Mouse (Mus musculus) heart, adult 2 months (tissue): Measurements from ENCODE around the gene Gm10643.

Experiments
- CTCF ChIP-seq: fragments of 200-600 bp; IDR thresholded peaks from 2 replicates; pipeline ENCODE4 v1.8.1; 2022; ENCODE audit warnings: antibody characterized with exemption, mild to moderate bottlenecking, moderate library complexity
- EP300 ChIP-seq: fragments of 200-500 bp; IDR thresholded peaks from 2 replicates; pipeline ENCODE4 v1.6.1; 2011; ENCODE audit warnings: low read depth, low read length, control low read depth; ENCODE audit not compliant: insufficient read depth
- POLR2A ChIP-seq: fragments of 200-500 bp; IDR thresholded peaks from 2 replicates; pipeline ENCODE4 v1.6.1; 2011; ENCODE audit warnings: mild to moderate bottlenecking, low read depth, low read length, control low read depth; ENCODE audit not compliant: insufficient read depth

- TF ChIP-seq CTCF (no peak), POLR2A (no peak), EP300 (no peak)
Observed at GRCm38 (mm10) chr8:84065457-84066072, 628 bp upstream of the Gm10643 start.
